Mouse (Mus musculus) left cerebral cortex, postnatal 4 days (tissue): ENCODE measurements around the gene Urb1. TPM values are rescaled to one million over a fixed set of nuclear protein-coding genes. Genes with fewer than 3 reads are reported as not detected.

Source experiments
- DNase-seq: peaks from one replicate; pipeline ENCODE4 v3.0.0-alpha.2; 2022
- intact Hi-C: fragments of 180-260 bp; cut with DNase I; formaldehyde crosslinking; loops from one replicate; pipeline ENCODE4 v1.15.1; 2025
- total RNA-seq, 2 experiments: library from RNA; stranded (reverse); gene quantifications; 2 replicates each; pipeline ENCODE4 v1.2.3; 2021

Urb1 gene
- 10 to 100 TPM; 15.9 to 18.5 TPM for total RNA-seq

GRCm38 (mm10) chr16:90809975-90810715, at the start of gene Urb1:
Urb1 (minus strand) TSS chr16:90810413.
- DNase-seq = peak; percentile 99
- intact Hi-C loops = no loop called here

GRCm38 (mm10) chr16:90858206-90858605, 48.0 kb upstream of the Urb1 start:
- DNase-seq = no peak
- intact Hi-C loops = no loop called here

GRCm38 (mm10) chr16:90856552-90857200, 46.5 kb upstream of the Urb1 start:
- intact Hi-C loops = no loop called here
- DNase-seq = no peak

GRCm38 (mm10) chr16:90851621-90852334, 41.6 kb upstream of the Urb1 start:
- intact Hi-C loops = no loop called here
- no peak for DNase-seq

GRCm38 (mm10) chr16:90850881-90851280, 40.7 kb upstream of the Urb1 start:
- intact Hi-C loops = no loop called here

GRCm38 (mm10) chr16:90849262-90849661, 39.0 kb upstream of the Urb1 start:
- intact Hi-C loops = no loop called here
- no peak for DNase-seq

More at GRCm38 (mm10) chr16:90850881-90851280, 40.7 kb upstream of the Urb1 start:
- DNase-seq = no peak

- no peak for DNase-seq
- intact Hi-C loops = no loop called here
Measured at GRCm38 (mm10) chr16:90848697-90849096, 38.5 kb upstream of the Urb1 start.

- intact Hi-C loops = no loop called here
- no peak for DNase-seq
Measured at GRCm38 (mm10) chr16:90845591-90845990, 35.4 kb upstream of the Urb1 start.

GRCm38 (mm10) chr16:90845038-90845437, 34.8 kb upstream of the Urb1 start:
- no peak for DNase-seq
- intact Hi-C loops = no loop called here

- DNase-seq = no peak
- intact Hi-C loops = no loop called here
Measured at GRCm38 (mm10) chr16:90842164-90842563, 32.0 kb upstream of the Urb1 start.

- DNase-seq = no peak
- intact Hi-C loops = no loop called here
Measured at GRCm38 (mm10) chr16:90837431-90837830, 27.2 kb upstream of the Urb1 start.

- DNase-seq = no peak
- intact Hi-C loops = no loop called here
Measured at GRCm38 (mm10) chr16:90833041-90833791, 23.0 kb upstream of the Urb1 start.

- intact Hi-C loops = no loop called here
- DNase-seq = no peak
Measured at GRCm38 (mm10) chr16:90832495-90832894, 22.3 kb upstream of the Urb1 start.

- intact Hi-C loops = no loop called here
- DNase-seq = no peak
Measured at GRCm38 (mm10) chr16:90831676-90832075, 21.5 kb upstream of the Urb1 start.

GRCm38 (mm10) chr16:90830686-90831439, 20.6 kb upstream of the Urb1 start:
- intact Hi-C loops = no loop called here
- peak; percentile 68 for DNase-seq

GRCm38 (mm10) chr16:90829894-90830685, 19.9 kb upstream of the Urb1 start:
- intact Hi-C loops = no loop called here

GRCm38 (mm10) chr16:90829136-90829535, 18.9 kb upstream of the Urb1 start:
- intact Hi-C loops = no loop called here
- no peak for DNase-seq

More at GRCm38 (mm10) chr16:90829894-90830685, 19.9 kb upstream of the Urb1 start:
- DNase-seq = peak; percentile 66

GRCm38 (mm10) chr16:90827498-90827897, 17.3 kb upstream of the Urb1 start:
- intact Hi-C loops = no loop called here
- no peak for DNase-seq

GRCm38 (mm10) chr16:90826457-90826856, 16.2 kb upstream of the Urb1 start, which contains the start of gene Eva1c:
Eva1c (plus strand) TSS chr16:90826719.
- DNase-seq = no peak
- intact Hi-C loops = no loop called here
